Mouse (Mus musculus) embryonic facial prominence, embryonic 12.5 days (tissue): ENCODE measurements around the gene Sema6d. TPM values are rescaled to one million over a fixed set of nuclear protein-coding genes. Genes with fewer than 3 reads are reported as not detected.

Source experiments
- ATAC-seq: fragments of 200-750 bp; cut with Nextera tagmentation; 2 replicates; pipeline ENCODE4 v1.8.0; 2017; ENCODE audit not compliant: insufficient number of reproducible peaks, insufficient read depth, low FRiP score, low TSS enrichment
- H3K27ac ChIP-seq: fragments of 300-500 bp; sonication (generic); 2 replicates; pipeline ENCODE4 v1.5.1; 2016; ENCODE audit warnings: mild to moderate bottlenecking
- H3K27me3 ChIP-seq: fragments of 300-500 bp; sonication (generic); 2 replicates; pipeline ENCODE4 v1.6.1; 2016; ENCODE audit warnings: mild to moderate bottlenecking, moderate library complexity
- H3K36me3 ChIP-seq: fragments of 300-500 bp; sonication (generic); 2 replicates; pipeline ENCODE4 v1.6.1; 2016; ENCODE audit warnings: mild to moderate bottlenecking
- H3K4me1 ChIP-seq: fragments of 300-500 bp; sonication (generic); 2 replicates; pipeline ENCODE4 v1.6.1; 2016
- H3K4me2 ChIP-seq: fragments of 300-500 bp; sonication (generic); replicated peaks from 2 replicates; pipeline ENCODE4 v1.6.1; 2016; ENCODE audit warnings: mild to moderate bottlenecking, moderate library complexity
- H3K4me3 ChIP-seq: fragments of 300-500 bp; sonication (generic); 2 replicates; pipeline ENCODE4 v1.5.1; 2016; ENCODE audit warnings: mild to moderate bottlenecking
- H3K9ac ChIP-seq: fragments of 300-500 bp; sonication (generic); 2 replicates; pipeline ENCODE4 v1.6.1; 2016; ENCODE audit warnings: mild to moderate bottlenecking, moderate library complexity
- H3K9me3 ChIP-seq: fragments of 300-500 bp; sonication (generic); 2 replicates; pipeline ENCODE4 v1.6.1; 2016; ENCODE audit warnings: mild to moderate bottlenecking, moderate library complexity
- WGBS: fragments of 180-500 bp; shearing (Covaris S2); methylation state at CpG from one replicate; pipeline ENCODE4 v1.1.7; 2016; 5-methylcytosine and 5-hydroxymethylcytosine counted together
- polyA plus RNA-seq: library from polyadenylated mRNA; unstranded; fragments of >200 nt; fragmentation: Nextera tagmentation; extraction: Ambion mirVana; gene quantifications from 2 replicates; pipeline ENCODE4 v1.2.1, GENCODE M21; 2016

Sema6d gene
- polyA plus RNA-seq, 1 experiment from 2014 or later, result 12.8 TPM

GRCm38 (mm10) chr2:124369991-124370390, 280.2 kb downstream of the Sema6d start:
- H3K4me3 ChIP-seq, result no peak overlapping the region
- WGBS, result 58% methylated on average over 2 of the region's 2 CpGs
- H3K27me3 ChIP-seq, result no peaks in the 10 kb centered on the region
- H3K9ac ChIP-seq, result no peak overlapping the region
- no peak overlapping the region for H3K27ac ChIP-seq
- H3K4me1 ChIP-seq, result no peaks in the 10 kb centered on the region; the same call in 1 of the 2 replicates
- H3K36me3 ChIP-seq, result no peaks in the 10 kb centered on the region
- H3K4me2 ChIP-seq, result no peak overlapping the region
- H3K9me3 ChIP-seq, result no peaks in the 10 kb centered on the region
- no peak for ATAC-seq

- Histone ChIP-seq H3K27ac (no peak overlapping the region), H3K4me3 (no peak overlapping the region)
- no peak for ATAC-seq
Observed at GRCm38 (mm10) chr2:124371363-124371762, 281.6 kb downstream of the Sema6d start.

GRCm38 (mm10) chr2:124385053-124385452, 295.3 kb downstream of the Sema6d start:
- 89% methylated on average over 1 of the region's 1 CpGs for WGBS
- Histone ChIP-seq H3K4me3 (no peak overlapping the region), H3K27ac (no peak overlapping the region), H3K4me1 (no peaks in the 10 kb centered on the region), H3K27me3 (no peaks in the 10 kb centered on the region), H3K9me3 (no peaks in the 10 kb centered on the region), H3K9ac (no peak overlapping the region), H3K36me3 (no peaks in the 10 kb centered on the region), H3K4me2 (no peak overlapping the region)
- no peak for ATAC-seq

More at GRCm38 (mm10) chr2:124371363-124371762, 281.6 kb downstream of the Sema6d start:
- Histone ChIP-seq H3K4me2 (no peak overlapping the region), H3K4me1 (no peaks in the 10 kb centered on the region; the same call in 1 of the 2 replicates), H3K9ac (no peak overlapping the region), H3K36me3 (no peaks in the 10 kb centered on the region), H3K27me3 (no peaks in the 10 kb centered on the region), H3K9me3 (no peaks in the 10 kb centered on the region)
- WGBS, result 66% methylated on average over 2 of the region's 2 CpGs

- H3K36me3 ChIP-seq, result no peaks in the 10 kb centered on the region
- no peak for ATAC-seq
- no peaks in the 10 kb centered on the region for H3K9me3 ChIP-seq
- 72% methylated on average over 1 of the region's 1 CpGs for WGBS
- H3K9ac ChIP-seq, result no peak overlapping the region
- no peaks in the 10 kb centered on the region for H3K4me1 ChIP-seq
- H3K4me3 ChIP-seq, result no peak overlapping the region
- no peaks in the 10 kb centered on the region for H3K27me3 ChIP-seq
- no peak overlapping the region for H3K4me2 ChIP-seq
- no peak overlapping the region for H3K27ac ChIP-seq
Observed at GRCm38 (mm10) chr2:124385722-124386121, 296.0 kb downstream of the Sema6d start.

GRCm38 (mm10) chr2:124388269-124388668, 298.5 kb downstream of the Sema6d start:
- Histone ChIP-seq H3K4me3 (no peak overlapping the region), H3K4me2 (no peak overlapping the region), H3K9me3 (no peaks in the 10 kb centered on the region), H3K27ac (no peak overlapping the region), H3K9ac (no peak overlapping the region), H3K27me3 (no peaks in the 10 kb centered on the region), H3K36me3 (no peaks in the 10 kb centered on the region), H3K4me1 (no peaks in the 10 kb centered on the region)
- 79% methylated on average over 1 of the region's 1 CpGs for WGBS
- ATAC-seq, result no peak

GRCm38 (mm10) chr2:124396733-124397132, 307.0 kb downstream of the Sema6d start:
- no peaks in the 10 kb centered on the region for H3K9me3 ChIP-seq
- H3K4me1 ChIP-seq, result no peaks in the 10 kb centered on the region
- no peaks in the 10 kb centered on the region for H3K27me3 ChIP-seq
- no peaks in the 10 kb centered on the region for H3K36me3 ChIP-seq
- H3K9ac ChIP-seq, result no peak overlapping the region
- H3K27ac ChIP-seq, result no peak overlapping the region
- no peak overlapping the region for H3K4me2 ChIP-seq
- no peak for ATAC-seq
- 84% methylated on average over 4 of the region's 4 CpGs for WGBS
- no peak overlapping the region for H3K4me3 ChIP-seq

GRCm38 (mm10) chr2:124397304-124397703, 307.5 kb downstream of the Sema6d start:
- no peak overlapping the region for H3K9ac ChIP-seq
- H3K27ac ChIP-seq, result no peak overlapping the region
- no peak for ATAC-seq
- no peaks in the 10 kb centered on the region for H3K4me1 ChIP-seq
- no peak overlapping the region for H3K4me3 ChIP-seq
- no peaks in the 10 kb centered on the region for H3K36me3 ChIP-seq
- H3K9me3 ChIP-seq, result no peaks in the 10 kb centered on the region
- H3K27me3 ChIP-seq, result no peaks in the 10 kb centered on the region
- 89% methylated on average over 5 of the region's 5 CpGs for WGBS
- no peak overlapping the region for H3K4me2 ChIP-seq

- Histone ChIP-seq H3K27ac (no peak overlapping the region), H3K27me3 (no peaks in the 10 kb centered on the region), H3K9me3 (no peaks in the 10 kb centered on the region), H3K4me2 (no peak overlapping the region), H3K9ac (no peak overlapping the region), H3K4me3 (no peak overlapping the region), H3K36me3 (no peaks in the 10 kb centered on the region), H3K4me1 (peaks cover 11% of the 10 kb centered on the region; the same call in 1 of the 2 replicates)
- WGBS, result 95% methylated on average over 2 of the region's 2 CpGs
- no peak for ATAC-seq
Observed at GRCm38 (mm10) chr2:124399611-124400010, 309.8 kb downstream of the Sema6d start.

- H3K4me1 ChIP-seq, result peaks cover 16% of the 10 kb centered on the region; the same call in 1 of the 2 replicates
- H3K4me3 ChIP-seq, result no peak overlapping the region
- no peak for ATAC-seq
- no peak overlapping the region for H3K4me2 ChIP-seq
- no peaks in the 10 kb centered on the region for H3K27me3 ChIP-seq
- no peak overlapping the region for H3K9ac ChIP-seq
- H3K36me3 ChIP-seq, result no peaks in the 10 kb centered on the region
- 53% methylated on average over 6 of the region's 6 CpGs for whole genome bisulfite sequencing
- H3K9me3 ChIP-seq, result no peaks in the 10 kb centered on the region
- no peak overlapping the region for H3K27ac ChIP-seq
Observed at GRCm38 (mm10) chr2:124401727-124402380, 312.1 kb downstream of the Sema6d start.

- Histone ChIP-seq H3K4me2 (no peak overlapping the region), H3K36me3 (no peaks in the 10 kb centered on the region), H3K4me3 (no peak overlapping the region), H3K27ac (0 out of 2 replicates have a peak overlapping the region, but pooled peaks have one; percentile 11), H3K4me1 (peaks cover 16% of the 10 kb centered on the region; the same call in 1 of the 2 replicates), H3K9me3 (no peaks in the 10 kb centered on the region), H3K27me3 (no peaks in the 10 kb centered on the region), H3K9ac (no peak overlapping the region)
- 61% methylated on average over 8 of the region's 8 CpGs for WGBS
- ATAC-seq, result no peak
Observed at GRCm38 (mm10) chr2:124403571-124403970, 313.8 kb downstream of the Sema6d start.

GRCm38 (mm10) chr2:124403981-124404380, 314.2 kb downstream of the Sema6d start:
- H3K4me1 ChIP-seq, result peaks cover 16% of the 10 kb centered on the region; the same call in 1 of the 2 replicates
- no peak overlapping the region for H3K9ac ChIP-seq
- WGBS, result 31% methylated on average over 6 of the region's 6 CpGs
- H3K4me2 ChIP-seq, result no peak overlapping the region
- no peak for ATAC-seq
- no peaks in the 10 kb centered on the region for H3K36me3 ChIP-seq
- no peaks in the 10 kb centered on the region for H3K9me3 ChIP-seq
- H3K4me3 ChIP-seq, result no peak overlapping the region
- H3K27me3 ChIP-seq, result no peaks in the 10 kb centered on the region
- H3K27ac ChIP-seq, result 0 out of 2 replicates have a peak overlapping the region, but pooled peaks have one; percentile 11
